Mouse (Mus musculus) lung, adult 2 months (tissue): ENCODE measurements around the gene Acap3.

Experiments
- CTCF ChIP-seq: fragments of 200-500 bp; IDR thresholded peaks from 2 replicates; pipeline ENCODE4 v1.5.1; 2011; ENCODE audit warnings: mild to moderate bottlenecking, low read length, control low read depth; ENCODE audit not compliant: insufficient read depth
- POLR2A ChIP-seq: fragments of 200-500 bp; IDR thresholded peaks from 2 replicates; pipeline ENCODE4 v1.6.1; 2011; ENCODE audit warnings: low read depth, mild to moderate bottlenecking, control low read depth, low read length, borderline replicate concordance; ENCODE audit errors: extremely low read depth

GRCm38 (mm10) chr4:155944271-155944670 is 52.6 kb downstream of the Acap3 start:
- TF ChIP-seq CTCF = no peak
- TF ChIP-seq POLR2A = no peak
